Mouse (Mus musculus) layer of hippocampus, adult 2 months (tissue): ENCODE measurements around the gene Otop2. TPM values are rescaled to one million over a fixed set of nuclear protein-coding genes. Genes with fewer than 3 reads are reported as not detected.

Experiments used
- DNase-seq, 2 experiments: peaks; one replicate each; pipeline ENCODE4 v3.0.0; 2022; ENCODE audit warnings: low spot score in 2 of 2
- H3K27ac ChIP-seq: fragments of 200-600 bp; 2 replicates; pipeline ENCODE4 v1.8.1; 2022
- H3K4me3 ChIP-seq: fragments of 200-600 bp; 2 replicates; pipeline ENCODE4 v1.8.1; 2022; ENCODE audit warnings: mild to moderate bottlenecking
- CTCF ChIP-seq: fragments of 200-600 bp; conservative IDR thresholded peaks from 2 replicates; pipeline ENCODE4 v1.8.1; 2022; ENCODE audit warnings: antibody characterized with exemption, mild to moderate bottlenecking, moderate library complexity
- long read RNA-seq, 2 experiments: library from polyadenylated mRNA; stranded (forward); transcript quantifications; one replicate each; pipeline ENCODE4 v2.0.0; 2021; ENCODE audit warnings: borderline mapping rate in 2 of 2
- total RNA-seq, 2 experiments: library from RNA; stranded (reverse); gene quantifications; 2 replicates each; pipeline ENCODE4 v1.2.3; 2021

Gene Otop2
- under 1 TPM; 0.51 to 0.59 TPM for total RNA-seq
- long read RNA-seq, experiment 1 = 0 reads
- long read RNA-seq, experiment 2 = 0 reads

DNA sequence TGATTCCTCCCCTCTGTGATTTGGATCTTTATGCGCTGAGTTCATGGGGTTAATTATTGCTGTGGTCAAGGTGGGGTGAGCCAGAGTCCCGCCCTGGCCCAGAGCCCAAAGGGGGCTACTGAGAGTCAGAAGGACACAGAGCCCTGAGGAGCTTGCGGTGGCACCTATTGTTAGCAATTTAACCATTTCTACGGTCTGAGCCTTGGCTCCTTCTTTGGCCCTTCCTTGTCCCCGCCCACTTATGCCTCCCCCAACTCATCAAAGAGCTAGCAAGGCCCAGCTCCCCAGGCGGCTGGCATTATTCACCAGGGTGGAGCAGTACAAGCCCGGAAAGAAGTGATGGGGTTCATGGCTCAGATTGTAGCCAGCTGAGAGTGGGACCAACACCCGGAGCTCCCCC lies at the start of gene Otop2:
Gene Otop2 (plus strand): TSS at position 301 of the 400 bp plus-strand sequence.
- no peak for TF ChIP-seq CTCF
- DNase-seq = no peak
- Histone ChIP-seq H3K4me3 (no peak within 1 kb of the TSS), H3K27ac (no peak within 1 kb of the TSS)

DNA sequence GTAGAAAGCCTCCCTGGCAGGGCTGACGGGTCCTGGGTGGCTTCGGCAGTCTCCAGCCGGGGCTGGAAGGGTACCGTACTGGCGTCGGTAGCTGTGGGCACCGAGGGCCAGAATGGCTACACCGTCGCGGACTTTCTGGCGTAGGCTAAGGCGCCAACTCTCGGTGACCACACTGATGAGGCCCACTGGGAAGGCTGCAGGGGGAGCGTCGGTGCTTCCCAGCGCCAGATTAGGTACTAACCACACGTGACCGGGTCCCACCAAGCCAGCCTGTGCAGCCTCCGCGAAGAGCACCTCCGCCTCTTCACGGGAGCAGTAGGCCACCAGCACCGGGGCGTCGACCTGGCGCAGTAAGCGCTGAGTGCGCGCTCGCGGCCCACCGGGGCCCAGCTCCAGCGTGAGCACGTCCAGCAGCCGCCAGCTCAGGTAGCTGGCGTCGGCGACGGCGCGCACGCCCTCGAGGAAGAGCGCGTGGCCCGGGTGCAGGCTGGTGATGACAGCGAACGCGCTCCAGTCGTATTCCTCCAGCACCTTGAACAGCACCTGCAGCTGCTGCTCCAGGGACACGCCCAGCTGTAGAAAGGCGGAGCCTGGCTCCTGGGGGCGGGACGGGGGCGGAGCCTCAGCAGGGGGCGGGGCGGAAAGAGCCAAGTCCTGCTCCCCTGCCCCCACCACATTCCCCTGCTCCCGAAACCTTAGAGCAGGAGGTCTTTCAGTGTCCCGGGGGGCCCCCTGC lies 49.0 kb upstream of the Otop2 start:
- no peak for TF ChIP-seq CTCF
- no peak overlapping the region for H3K4me3 ChIP-seq
- H3K27ac ChIP-seq = no peak overlapping the region
- no peak for DNase-seq

GRCm38 (mm10) chr11:115259134-115259533 lies 47.8 kb upstream of the Otop2 start:
- no peak for TF ChIP-seq CTCF
- no peak overlapping the region for H3K4me3 ChIP-seq
- H3K27ac ChIP-seq = no peak overlapping the region
- DNase-seq = no peak

GRCm38 (mm10) chr11:115262954-115263353 lies 44.0 kb upstream of the Otop2 start:
- DNase-seq = no peak
- no peak for TF ChIP-seq CTCF
- H3K4me3 ChIP-seq = no peak overlapping the region
- peak overlapping the region; percentile 53; the same call in 1 of the 2 replicates for H3K27ac ChIP-seq

DNA sequence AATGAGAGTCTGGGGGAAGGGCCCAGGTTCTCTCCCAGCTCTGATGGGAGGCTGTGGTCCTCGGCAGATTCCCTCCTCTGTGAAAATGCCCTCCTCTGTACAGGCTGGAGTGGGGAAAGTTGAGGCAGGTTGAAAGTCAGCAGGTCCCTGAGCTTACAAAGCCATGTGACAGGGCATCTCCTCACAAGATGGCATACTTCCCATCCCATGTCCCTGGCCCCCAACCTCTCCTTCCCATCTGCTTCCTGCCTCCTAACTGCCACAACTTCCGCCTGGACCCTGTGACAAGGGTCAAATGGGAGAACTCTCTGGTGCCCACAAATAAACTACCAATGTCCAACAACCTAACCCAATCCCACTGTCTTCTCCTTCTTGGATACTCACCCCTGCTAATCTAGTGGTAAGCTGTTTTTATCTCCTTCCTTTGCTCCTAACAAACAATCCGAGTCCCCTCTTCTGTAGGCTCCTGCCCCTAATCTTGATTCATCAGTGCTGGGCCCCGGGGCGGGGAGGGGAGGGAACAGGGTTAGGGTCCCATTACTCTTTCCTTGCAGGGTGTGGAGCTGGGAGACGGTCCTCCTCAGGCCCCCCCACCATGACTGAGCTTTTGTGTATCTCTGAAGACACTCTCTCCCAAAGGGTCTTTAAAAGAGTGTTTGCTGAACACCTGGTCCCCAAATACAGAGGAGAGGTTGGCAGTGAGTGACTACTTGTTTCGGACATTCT lies 42.7 kb upstream of the Otop2 start:
- no peak for TF ChIP-seq CTCF
- H3K27ac ChIP-seq = peak overlapping the region; percentile 84
- DNase-seq = no peak
- H3K4me3 ChIP-seq = no peak overlapping the region; the same call in 1 of the 2 replicates

GRCm38 (mm10) chr11:115264862-115265668 lies 41.9 kb upstream of the Otop2 start:
- TF ChIP-seq CTCF = peak; percentile 76
- Histone ChIP-seq H3K4me3 (peak overlapping the region; percentile 50), H3K27ac (peak overlapping the region; percentile 84)
- no peak for DNase-seq

GRCm38 (mm10) chr11:115265771-115266399 lies 41.1 kb upstream of the Otop2 start:
- TF ChIP-seq CTCF = no peak
- no peak for DNase-seq
- peak overlapping the region; percentile 50 for H3K4me3 ChIP-seq
- H3K27ac ChIP-seq = peak overlapping the region; percentile 84

GRCm38 (mm10) chr11:115266400-115266778 lies 40.6 kb upstream of the Otop2 start:
- peak overlapping the region; percentile 50 for H3K4me3 ChIP-seq
- peak overlapping the region; percentile 84 for H3K27ac ChIP-seq
- no peak for DNase-seq
- TF ChIP-seq CTCF = no peak

GRCm38 (mm10) chr11:115267061-115267883 lies 39.7 kb upstream of the Otop2 start, which contains the start of gene Grin2c:
Gene Grin2c (minus strand): TSS chr11:115267243.
- no peak for TF ChIP-seq CTCF
- peak within 1 kb of the TSS; percentile 84 for H3K27ac ChIP-seq
- no peak for DNase-seq
- H3K4me3 ChIP-seq = peak within 1 kb of the TSS; percentile 50

- Histone ChIP-seq H3K4me3 (no peak overlapping the region), H3K27ac (no peak overlapping the region)
- DNase-seq = no peak
- no peak for TF ChIP-seq CTCF
Measured at GRCm38 (mm10) chr11:115267958-115268357, 39.0 kb upstream of the Otop2 start.

GRCm38 (mm10) chr11:115269330-115270066 lies 37.5 kb upstream of the Otop2 start:
- no peak for DNase-seq
- TF ChIP-seq CTCF = no peak
- Histone ChIP-seq H3K27ac (no peak overlapping the region), H3K4me3 (no peak overlapping the region)
